Mouse (Mus musculus) lung, adult 2 months (tissue): ENCODE measurements around the gene Zfp239. TPM values are rescaled to one million over a fixed set of nuclear protein-coding genes. Genes with fewer than 3 reads are reported as not detected.

ENCODE experiments used
- DNase-seq: peaks from one replicate; pipeline ENCODE4 v3.0.0; 2022
- H3K4me1 ChIP-seq: fragments of 200-500 bp; 2 replicates; pipeline ENCODE4 v1.6.1; 2011; ENCODE audit warnings: low read length; ENCODE audit not compliant: control insufficient read depth, insufficient read depth
- H3K4me3 ChIP-seq: fragments of 200-500 bp; replicated peaks from 2 replicates; pipeline ENCODE3; 2011; ENCODE audit warnings: low read depth, mild to moderate bottlenecking, control low read depth, low read length; ENCODE audit errors: extremely low read depth
- CTCF ChIP-seq: fragments of 200-500 bp; IDR thresholded peaks from 2 replicates; pipeline ENCODE4 v1.5.1; 2011; ENCODE audit warnings: mild to moderate bottlenecking, low read length, control low read depth; ENCODE audit not compliant: insufficient read depth
- POLR2A ChIP-seq: fragments of 200-500 bp; IDR thresholded peaks from 2 replicates; pipeline ENCODE4 v1.6.1; 2011; ENCODE audit warnings: low read depth, mild to moderate bottlenecking, control low read depth, low read length, borderline replicate concordance; ENCODE audit errors: extremely low read depth
- whole genome bisulfite sequencing: fragments of 180-500 bp; shearing (Covaris S2); methylation state at CpG from one replicate; pipeline ENCODE4 v1.1.7; 2018; 5-methylcytosine and 5-hydroxymethylcytosine counted together
- polyA plus RNA-seq: library from polyadenylated mRNA; depleted of rRNA; stranded (reverse); fragments of >200 nt; gene quantifications from 2 replicates; pipeline ENCODE4 v1.2.3, GENCODE M21; 2012

Zfp239 gene
- polyA plus RNA-seq, 1 experiment, result 0.99 TPM

- no peak overlapping the region for H3K4me3 ChIP-seq
- TF ChIP-seq POLR2A (no peak), CTCF (no peak)
- WGBS, result 12% methylated on average over 4 of the region's 4 CpGs
- no peak for DNase-seq
- H3K4me1 ChIP-seq, result peaks cover 4% of the 10 kb centered on the region
Measured at GRCm38 (mm10) chr6:117905260-117905930, 43.5 kb downstream of the Zfp239 start.

- peak overlapping the region; percentile 86 for H3K4me3 ChIP-seq
- TF ChIP-seq CTCF, result no peak
- peak; percentile 31; the same call in 1 of the 2 replicates for TF ChIP-seq POLR2A
- peak; percentile 72 for DNase-seq
- WGBS, result under 1% methylated on average over 25 of the region's 25 CpGs
- H3K4me1 ChIP-seq, result peaks cover 6% of the 10 kb centered on the region
Measured at GRCm38 (mm10) chr6:117906015-117906531, 44.2 kb downstream of the Zfp239 start.

- Histone ChIP-seq H3K4me3 (peak overlapping the region; percentile 99), H3K4me1 (peaks cover 6% of the 10 kb centered on the region)
- TF ChIP-seq POLR2A (peak; percentile 94; the same call in 1 of the 2 replicates), CTCF (no peak)
- WGBS, result under 1% methylated on average over 66 of the region's 68 CpGs
- peak; percentile 96 for DNase-seq
Measured at GRCm38 (mm10) chr6:117906590-117907271, 44.8 kb downstream of the Zfp239 start.

DNA sequence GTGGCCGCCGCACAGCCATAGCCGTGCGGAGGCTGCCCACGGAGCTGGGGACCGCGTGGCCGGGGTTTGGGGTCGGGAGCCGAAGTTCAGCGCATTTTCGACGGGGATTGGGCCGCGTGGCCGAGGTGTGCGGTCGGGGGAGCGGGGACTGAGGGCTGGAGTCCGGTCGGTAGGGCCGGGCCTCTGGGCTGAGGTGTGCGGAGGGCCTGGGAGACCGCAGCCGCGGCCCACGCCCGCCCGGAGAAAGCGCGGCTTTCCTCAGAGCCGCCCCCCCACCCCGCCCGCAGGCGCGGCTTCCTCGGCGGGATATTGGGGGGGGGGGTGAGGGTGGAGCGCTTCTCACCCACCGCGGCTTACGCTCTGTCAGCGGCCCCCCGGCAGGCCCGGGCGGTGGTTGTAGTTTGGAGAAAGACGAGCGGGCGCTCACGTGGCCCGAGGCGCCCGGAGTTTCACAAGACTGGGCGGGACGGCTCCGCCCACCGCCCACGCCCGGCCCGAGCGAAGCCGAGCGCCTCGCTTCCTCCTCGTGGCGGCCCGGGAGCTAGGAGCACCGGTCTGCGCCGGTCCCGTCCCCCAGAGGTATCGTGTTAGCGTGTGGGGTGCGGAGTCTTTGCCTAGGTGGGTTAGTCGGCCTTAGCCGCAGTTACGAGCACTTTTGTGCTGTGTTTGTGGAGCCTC, 45.5 kb downstream of the Zfp239 start:
- peak overlapping the region; percentile 99 for H3K4me3 ChIP-seq
- DNase-seq, result peak; percentile 83
- whole genome bisulfite sequencing, result under 1% methylated on average over 64 of the region's 77 CpGs
- peaks cover 6% of the 10 kb centered on the region for H3K4me1 ChIP-seq
- no peak for TF ChIP-seq CTCF
- peak; percentile 39; the same call in 1 of the 2 replicates for TF ChIP-seq POLR2A

- peaks cover 6% of the 10 kb centered on the region for H3K4me1 ChIP-seq
- TF ChIP-seq CTCF, result no peak
- TF ChIP-seq POLR2A, result no peak
- under 1% methylated on average over 26 of the region's 26 CpGs for WGBS
- peak overlapping the region; percentile 99 for H3K4me3 ChIP-seq
- no peak for DNase-seq
Measured at GRCm38 (mm10) chr6:117907979-117908355, 46.1 kb downstream of the Zfp239 start.

DNA sequence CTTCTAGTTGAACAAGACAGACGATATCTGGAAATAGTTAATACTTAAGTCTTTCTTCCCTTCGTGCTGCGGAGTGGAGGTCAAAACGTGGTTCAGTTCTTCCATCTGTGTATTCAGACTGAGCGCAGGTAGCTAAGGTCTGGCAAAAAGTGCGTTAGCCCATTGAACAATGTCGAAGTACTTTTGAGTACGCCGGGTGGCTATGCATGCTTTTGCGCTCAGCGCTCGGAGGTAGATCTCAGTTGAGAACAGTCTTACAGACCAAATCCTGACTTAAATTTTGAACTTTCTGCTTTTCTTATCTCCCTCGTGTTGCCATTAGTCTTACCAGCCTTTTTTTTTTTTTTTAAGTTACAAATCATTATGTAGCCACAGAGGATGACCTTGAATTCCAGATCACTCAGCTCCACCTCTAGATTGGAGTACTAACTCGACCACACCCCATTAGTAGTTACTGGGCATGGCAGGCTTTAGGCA, 46.6 kb downstream of the Zfp239 start:
- peaks cover 6% of the 10 kb centered on the region for H3K4me1 ChIP-seq
- peak overlapping the region; percentile 99 for H3K4me3 ChIP-seq
- TF ChIP-seq CTCF (no peak), POLR2A (no peak)
- 1% methylated on average over 14 of the region's 14 CpGs for WGBS
- DNase-seq, result no peak

DNA sequence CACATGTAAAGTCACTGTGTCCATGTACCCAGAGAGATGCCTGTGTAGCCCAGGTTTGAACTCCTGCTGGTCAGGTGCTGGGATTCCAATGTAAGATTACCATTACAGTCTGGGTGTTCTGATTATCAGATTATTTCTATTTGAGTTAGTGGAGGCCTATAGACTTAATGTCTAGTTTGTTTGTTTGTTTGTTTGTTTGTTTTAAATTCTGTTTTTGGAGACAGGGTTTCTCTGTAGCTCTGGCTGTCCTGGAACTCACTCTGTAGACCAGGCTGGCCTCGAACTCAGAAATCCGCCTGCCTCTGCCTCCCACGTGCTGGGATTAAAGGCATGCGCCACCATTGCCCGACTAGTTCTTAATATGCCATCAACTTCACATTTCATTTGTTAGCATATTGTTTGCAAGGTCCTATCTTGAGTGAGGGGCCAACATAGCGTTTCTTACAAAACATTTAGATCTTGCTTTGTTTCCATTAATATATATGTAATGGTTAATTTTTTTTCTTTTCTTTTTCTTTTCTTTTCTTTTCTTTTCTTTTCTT, 48.3 kb downstream of the Zfp239 start:
- Histone ChIP-seq H3K4me1 (peaks cover 9% of the 10 kb centered on the region), H3K4me3 (no peak overlapping the region)
- DNase-seq, result no peak
- TF ChIP-seq POLR2A (no peak), CTCF (no peak)
- WGBS, result 72% methylated on average over 6 of the region's 6 CpGs

DNA sequence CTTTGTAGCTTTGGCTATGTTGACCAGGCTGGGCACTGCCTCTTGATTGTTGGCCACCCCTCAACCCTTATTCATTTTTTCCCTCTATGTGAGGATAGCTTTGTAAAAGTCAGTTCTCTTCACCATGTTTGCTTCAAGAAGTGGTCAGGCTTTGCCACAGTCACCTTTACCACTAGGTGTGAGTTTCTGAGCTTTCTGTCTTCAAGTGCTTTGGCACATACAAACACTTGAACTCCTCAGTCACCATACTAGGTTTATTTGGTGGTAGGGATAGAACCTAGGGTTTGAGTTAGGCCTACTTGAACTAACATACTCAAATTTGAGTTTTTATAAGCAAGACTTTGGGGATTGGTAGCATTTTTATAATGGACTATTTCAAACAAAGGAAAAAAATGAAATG, 52.6 kb downstream of the Zfp239 start:
- no peak for DNase-seq
- TF ChIP-seq POLR2A, result no peak
- TF ChIP-seq CTCF, result no peak
- H3K4me1 ChIP-seq, result peaks cover 19% of the 10 kb centered on the region
- no peak overlapping the region for H3K4me3 ChIP-seq

- no peak for DNase-seq
- peak overlapping the region; percentile 92 for H3K4me3 ChIP-seq
- TF ChIP-seq POLR2A, result no peak
- no peak for TF ChIP-seq CTCF
- 2% methylated on average over 12 of the region's 12 CpGs for WGBS
- H3K4me1 ChIP-seq, result peaks cover 21% of the 10 kb centered on the region
Measured at GRCm38 (mm10) chr6:117916205-117916736, 54.4 kb downstream of the Zfp239 start.
